Mouse (Mus musculus) mature B cell (primary cell): ENCODE results near the gene Gm10972.
"Not testable (repeated sequence)": the region's sequence is repeated elsewhere in the genome, so short reads cannot be mapped to it uniquely, and the experiment has no call there.

Experiments
- in situ Hi-C: fragments of 300-500 bp; cut with MboI; formaldehyde crosslinking; loops from 2 replicates; pipeline ENCODE4 v1.14.3; 2019

The Gm10972 gene

GRCm38 (mm10) chr3:94642495-94643162 is at the start of gene Gm10972:
Gm10972 (plus strand) TSS chr3:94643112.
- in situ Hi-C loops = not testable (repeated sequence)

GRCm38 (mm10) chr3:94595871-94596287 is 47.0 kb upstream of the Gm10972 start:
- in situ Hi-C loops = no loop called here

GRCm38 (mm10) chr3:94597224-94597779 is 45.6 kb upstream of the Gm10972 start:
- in situ Hi-C loops = no loop called here

GRCm38 (mm10) chr3:94601959-94602358 is 41.0 kb upstream of the Gm10972 start:
- in situ Hi-C loops = no loop called here

- in situ Hi-C loops = no loop called here
Observed at GRCm38 (mm10) chr3:94609621-94610020, 33.3 kb upstream of the Gm10972 start.

- in situ Hi-C loops = no loop called here
Observed at GRCm38 (mm10) chr3:94610581-94610980, 32.3 kb upstream of the Gm10972 start.

- in situ Hi-C loops = no loop called here
Observed at GRCm38 (mm10) chr3:94611343-94611742, 31.6 kb upstream of the Gm10972 start.

- in situ Hi-C loops = no loop called here
Observed at GRCm38 (mm10) chr3:94611834-94612233, 31.1 kb upstream of the Gm10972 start.

- in situ Hi-C loops = no loop called here
Observed at GRCm38 (mm10) chr3:94612274-94612673, 30.6 kb upstream of the Gm10972 start.

- in situ Hi-C loops = no loop called here
Observed at GRCm38 (mm10) chr3:94613258-94613878, 29.5 kb upstream of the Gm10972 start.

GRCm38 (mm10) chr3:94616717-94617116 is 26.2 kb upstream of the Gm10972 start:
- in situ Hi-C loops = loop anchor here (5.0 kb wide), 1 partner anchor 231 kb away; no protein-coding TSS in a partner anchor

GRCm38 (mm10) chr3:94621740-94622507 is 21.0 kb upstream of the Gm10972 start:
- in situ Hi-C loops = no loop called here

- in situ Hi-C loops = no loop called here
Observed at GRCm38 (mm10) chr3:94622550-94622949, 20.4 kb upstream of the Gm10972 start.

GRCm38 (mm10) chr3:94624281-94624680 is 18.6 kb upstream of the Gm10972 start:
- in situ Hi-C loops = no loop called here

- in situ Hi-C loops = no loop called here
Observed at GRCm38 (mm10) chr3:94628712-94629111, 14.2 kb upstream of the Gm10972 start.

GRCm38 (mm10) chr3:94629876-94630275 is 13.0 kb upstream of the Gm10972 start:
- in situ Hi-C loops = no loop called here

GRCm38 (mm10) chr3:94648755-94649590 is 6.1 kb downstream of the Gm10972 start:
- in situ Hi-C loops = no loop called here

GRCm38 (mm10) chr3:94650409-94650808 is 7.5 kb downstream of the Gm10972 start:
- in situ Hi-C loops = no loop called here

GRCm38 (mm10) chr3:94653967-94654366 is 11.1 kb downstream of the Gm10972 start:
- in situ Hi-C loops = not testable (repeated sequence)

GRCm38 (mm10) chr3:94657852-94658739 is 15.2 kb downstream of the Gm10972 start:
- in situ Hi-C loops = not testable (repeated sequence)

GRCm38 (mm10) chr3:94658740-94659095 is 15.8 kb downstream of the Gm10972 start, which contains the start of gene Tuft1:
Tuft1 (minus strand) TSS chr3:94658872.
- in situ Hi-C loops = not testable (repeated sequence)
